Mouse (Mus musculus) skeletal muscle tissue, adult 2 months (tissue): Measurements from ENCODE around the gene Entpd1.
"Not testable (repeated sequence)": the region's sequence is repeated elsewhere in the genome, so short reads cannot be mapped to it uniquely, and the experiment has no call there.

Source experiments
- DNase-seq: peaks from one replicate; pipeline ENCODE4 v3.0.0-alpha.2; 2012; ENCODE audit warnings: low read depth, low spot score

Entpd1 gene

DNA sequence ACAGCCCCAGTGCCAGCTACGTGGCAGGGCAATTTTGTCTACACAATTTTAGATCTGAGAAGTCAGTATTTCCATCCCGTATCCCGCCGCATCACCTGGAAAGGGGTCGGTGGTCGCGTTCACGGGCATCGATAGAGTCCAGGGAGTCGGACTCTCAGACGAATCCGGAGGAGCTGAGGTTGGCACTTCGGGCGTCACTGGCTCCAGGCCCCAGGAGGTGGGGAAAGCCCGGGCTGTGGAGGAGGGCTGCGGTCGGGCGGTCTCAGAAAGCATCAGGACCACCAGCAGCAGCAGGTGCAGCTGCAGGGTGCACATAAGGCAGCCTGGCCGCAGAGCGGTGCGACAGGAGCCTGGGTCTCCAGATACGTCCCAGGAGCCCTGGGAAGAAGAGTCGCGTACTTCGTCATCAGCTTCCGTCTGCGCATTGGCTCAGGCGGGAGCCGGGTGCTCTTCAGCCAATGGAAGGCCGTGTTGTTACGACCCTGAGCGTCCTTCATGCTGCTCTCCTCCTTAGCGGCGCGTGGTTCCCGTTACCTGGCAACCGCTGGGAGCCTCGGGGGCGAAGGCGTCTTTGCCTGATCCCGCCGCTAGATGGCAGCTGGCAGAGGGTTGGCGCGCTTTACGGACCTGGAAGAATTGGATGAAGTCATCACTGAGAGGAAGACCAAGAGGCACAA lies at the start of gene Entpd1, which contains the start of gene Tctn3:
TSS of gene Entpd1 (plus strand) at position 537 of the 677 bp plus-strand sequence.
TSS of gene Tctn3 (minus strand) at position 404 of the 677 bp plus-strand sequence.
- peak; percentile 97 for DNase-seq

- no peak for DNase-seq
These were observed 48.1 kb upstream of the Entpd1 start for GRCm38 (mm10) chr19:40563880-40564645.

DNA sequence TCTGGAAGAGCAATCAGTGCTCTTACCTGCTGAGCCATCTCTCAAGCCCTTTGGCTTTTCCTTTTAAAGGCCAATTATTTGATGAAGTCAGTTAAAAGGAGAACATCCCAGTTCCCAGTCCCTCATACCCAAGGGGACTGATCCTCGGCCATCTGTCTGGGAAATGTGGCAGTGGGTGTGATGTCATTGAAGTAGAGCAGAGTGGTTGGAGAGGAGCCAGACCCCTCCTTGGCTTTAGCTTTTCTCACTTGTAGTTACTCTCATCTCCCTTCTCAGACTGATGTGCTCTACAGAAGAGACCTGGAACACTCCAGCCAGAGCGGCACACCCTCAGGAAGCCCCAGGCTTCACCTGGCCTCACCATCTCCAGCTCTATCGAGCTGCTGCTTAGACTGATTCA lies 44.5 kb upstream of the Entpd1 start:
- no peak for DNase-seq

DNA sequence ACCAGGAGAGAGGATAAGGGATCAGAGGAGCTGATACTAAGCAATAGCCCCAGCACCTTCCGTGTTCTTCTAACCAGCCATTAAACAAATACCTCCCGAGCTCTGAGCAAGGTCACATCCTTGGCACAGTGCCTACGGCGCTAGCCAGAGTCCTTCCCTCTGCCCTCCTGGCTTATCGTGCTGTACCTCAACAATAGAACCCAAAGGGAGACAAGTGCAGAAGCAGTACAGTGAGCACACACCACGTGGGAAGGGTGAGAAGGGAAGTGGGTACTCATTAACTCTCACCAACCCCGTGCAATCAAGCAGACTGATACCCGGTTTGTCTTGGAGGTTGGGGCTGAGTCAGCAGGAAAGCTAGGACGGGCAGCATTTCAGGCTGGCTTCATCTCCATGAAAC lies 41.4 kb upstream of the Entpd1 start:
- DNase-seq: no peak

DNA sequence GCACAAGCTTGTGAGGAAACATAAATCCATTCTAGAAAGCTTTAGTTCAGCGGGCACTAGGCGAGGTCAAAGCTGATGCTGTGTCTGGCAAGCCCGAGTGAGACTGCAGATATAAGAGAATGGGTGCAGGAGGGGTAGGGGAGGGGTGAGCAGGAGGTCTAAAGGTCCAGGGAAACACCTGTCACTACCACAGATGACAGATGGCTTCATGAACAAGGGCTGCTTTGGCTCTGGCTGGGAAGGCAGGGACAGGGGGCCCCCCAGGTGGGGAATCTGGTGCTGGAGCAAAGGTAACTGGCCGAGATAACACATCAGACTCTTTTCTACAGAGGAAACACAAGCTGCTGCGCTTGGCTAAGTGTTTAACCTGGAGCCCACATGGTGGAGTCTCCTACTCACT lies 36.7 kb upstream of the Entpd1 start:
- no peak for DNase-seq

DNA sequence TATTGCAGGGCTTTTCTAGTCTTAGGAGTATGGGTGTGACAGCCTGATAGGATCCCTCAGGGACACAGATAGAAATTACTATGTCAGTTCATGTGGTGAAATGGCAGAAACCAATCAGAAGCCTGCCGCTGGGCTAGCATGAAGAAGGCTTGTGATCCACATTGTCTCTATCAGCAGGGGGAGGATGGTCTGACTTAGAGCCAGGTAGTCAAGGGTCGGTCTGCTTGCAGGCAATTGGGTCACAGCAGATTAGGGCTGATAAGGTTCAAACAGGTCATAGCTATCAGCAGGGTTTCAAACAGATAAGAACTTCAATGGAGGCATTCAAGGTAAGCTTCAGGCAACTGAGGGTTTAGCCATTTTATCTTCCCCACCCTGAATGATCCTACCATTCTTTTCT lies 31.3 kb upstream of the Entpd1 start:
- DNase-seq: no peak

DNA sequence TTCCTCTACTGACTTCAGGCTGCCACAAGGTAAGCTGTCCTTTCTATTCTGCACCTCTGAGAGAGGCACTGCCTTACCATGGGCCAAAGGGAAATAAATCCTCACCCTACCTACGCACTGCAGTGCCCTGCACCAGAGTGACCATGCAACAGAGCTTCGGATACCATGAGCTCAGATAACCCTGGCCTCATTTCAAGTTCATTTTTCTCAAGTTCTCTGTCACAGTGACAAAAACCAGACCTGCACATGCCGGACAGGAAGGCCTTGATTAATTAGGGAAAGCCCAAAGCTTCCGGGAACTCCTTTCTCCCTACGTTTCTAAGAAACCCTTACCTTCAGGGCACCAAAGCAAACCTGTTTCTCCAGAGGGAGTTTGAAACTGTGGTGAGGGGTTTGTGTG lies 30.5 kb upstream of the Entpd1 start:
- DNase-seq: no peak

GRCm38 (mm10) chr19:40586908-40587307 lies 25.3 kb upstream of the Entpd1 start:
- no peak for DNase-seq

DNA sequence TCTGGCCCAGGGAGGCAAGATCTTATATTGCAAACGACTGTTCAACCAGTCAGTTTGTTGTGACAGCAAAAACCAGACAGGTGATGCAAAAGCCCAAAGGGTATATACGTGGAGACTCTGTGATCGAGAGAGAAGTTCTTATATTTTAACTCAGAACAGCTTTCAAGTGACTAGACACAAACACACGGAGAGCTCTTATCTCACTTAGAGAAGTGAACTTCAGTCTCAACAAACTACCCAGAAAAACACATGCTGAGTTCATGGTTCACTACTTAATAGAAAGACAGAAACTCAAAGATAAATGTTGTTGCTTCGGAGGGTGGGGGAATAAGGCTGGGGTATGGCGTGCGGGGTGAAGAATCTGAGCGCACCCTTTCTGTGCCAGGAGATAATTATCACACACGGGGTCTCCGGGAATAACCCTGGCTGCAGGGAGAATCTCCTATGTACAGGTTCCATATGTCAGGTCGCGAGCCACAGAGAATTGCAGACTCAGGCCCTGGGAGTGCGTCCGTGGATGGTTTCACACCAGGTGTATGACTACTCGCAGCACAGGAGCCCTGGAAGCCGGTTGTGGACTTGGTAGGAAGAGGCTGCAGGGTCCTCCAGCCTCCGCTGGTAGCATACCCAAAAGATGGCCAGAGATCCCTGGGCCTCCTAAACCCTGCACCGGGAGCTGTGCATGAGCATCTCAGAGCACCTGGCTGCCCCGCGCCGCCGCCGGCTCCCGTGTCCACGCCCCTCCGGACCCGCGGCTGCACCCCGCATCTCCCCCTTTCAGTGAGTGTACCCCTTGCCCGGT lies 24.5 kb upstream of the Entpd1 start:
- no peak for DNase-seq

DNA sequence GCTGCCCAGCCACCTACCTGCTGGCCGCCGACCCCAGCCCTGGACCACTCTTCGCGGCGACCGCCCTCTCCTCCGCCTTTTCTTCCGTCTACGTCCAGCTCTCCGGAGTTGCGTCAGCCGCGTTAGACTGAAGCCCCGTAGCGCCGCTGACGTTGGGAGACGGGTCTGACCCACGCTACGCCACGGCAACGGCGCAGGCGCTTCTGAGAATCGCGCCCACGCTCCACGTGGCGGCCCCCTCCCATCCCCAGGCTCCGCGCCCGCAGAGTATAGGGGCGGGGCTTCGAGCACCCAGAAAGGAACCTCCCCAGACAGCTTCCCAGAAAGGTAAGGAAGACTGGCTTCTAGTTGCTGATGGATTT lies 23.9 kb upstream of the Entpd1 start, which contains the start of gene Aldh18a1:
TSS of gene Aldh18a1 (minus strand) at position 171 of the 362 bp plus-strand sequence.
- peak; percentile 84 for DNase-seq

GRCm38 (mm10) chr19:40588847-40589529 lies 23.2 kb upstream of the Entpd1 start:
- DNase-seq: peak; percentile 60

DNA sequence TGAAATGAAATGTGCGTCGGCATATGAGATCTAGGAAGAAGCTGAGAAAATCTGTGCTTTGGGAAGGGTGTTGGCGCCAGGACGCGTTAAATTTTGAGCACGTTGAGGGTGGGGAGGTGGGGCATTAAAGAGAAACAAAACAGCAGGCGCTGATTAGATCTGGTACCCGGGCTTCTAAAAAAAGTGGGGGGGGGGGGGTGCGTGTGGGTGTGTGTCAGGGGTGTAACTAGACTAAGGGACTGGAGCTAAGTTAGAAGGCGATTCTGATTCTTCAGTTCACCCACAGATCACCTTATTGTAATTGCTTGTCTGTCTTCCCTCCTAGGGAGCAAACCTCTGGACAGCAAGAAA lies 22.7 kb upstream of the Entpd1 start:
- DNase-seq: no peak

DNA sequence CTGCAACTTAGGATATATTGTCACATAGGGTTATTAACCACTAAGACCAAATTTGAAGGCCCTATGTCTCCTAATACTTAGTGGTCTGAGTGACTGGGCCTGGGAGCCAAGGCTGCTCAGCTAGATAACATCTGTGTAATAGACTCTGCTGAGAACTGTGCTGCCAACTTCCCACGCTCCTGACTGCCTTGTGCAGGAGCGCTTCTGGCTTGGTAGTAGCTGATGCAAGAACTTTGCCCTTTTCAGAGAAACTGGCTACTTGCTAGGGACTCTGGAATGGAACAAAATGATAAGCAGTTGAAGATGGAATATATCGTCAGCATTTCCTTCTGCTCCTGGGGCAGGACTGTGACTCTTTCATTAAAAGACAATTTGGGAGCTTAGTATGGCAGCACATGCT lies 16.9 kb upstream of the Entpd1 start:
- no peak for DNase-seq

GRCm38 (mm10) chr19:40595831-40596230 lies 16.3 kb upstream of the Entpd1 start:
- no peak for DNase-seq

DNA sequence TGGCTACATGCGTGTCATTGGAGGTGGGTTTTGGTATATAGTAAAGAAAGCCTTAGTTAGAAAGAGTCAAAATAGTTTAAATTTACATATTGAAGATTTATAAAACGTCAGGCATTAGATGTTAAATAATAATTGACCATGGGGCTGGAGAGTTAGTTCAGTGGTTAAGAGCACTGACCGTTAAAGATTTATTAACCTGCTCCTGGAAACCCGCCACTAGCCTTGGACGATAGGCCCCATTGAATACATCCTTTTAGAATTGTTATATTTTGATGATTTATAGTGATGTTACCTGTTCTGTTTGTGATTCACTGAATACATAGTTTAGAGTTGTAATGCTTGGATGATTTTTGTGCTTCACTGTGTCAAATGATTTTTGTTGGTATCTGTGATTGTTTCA lies 11.3 kb upstream of the Entpd1 start:
- DNase-seq: not testable (repeated sequence)

- DNase-seq: no peak
These were observed 10.3 kb upstream of the Entpd1 start for GRCm38 (mm10) chr19:40601870-40602269.

- DNase-seq: no peak
These were observed 7.0 kb upstream of the Entpd1 start for GRCm38 (mm10) chr19:40605189-40605588.

DNA sequence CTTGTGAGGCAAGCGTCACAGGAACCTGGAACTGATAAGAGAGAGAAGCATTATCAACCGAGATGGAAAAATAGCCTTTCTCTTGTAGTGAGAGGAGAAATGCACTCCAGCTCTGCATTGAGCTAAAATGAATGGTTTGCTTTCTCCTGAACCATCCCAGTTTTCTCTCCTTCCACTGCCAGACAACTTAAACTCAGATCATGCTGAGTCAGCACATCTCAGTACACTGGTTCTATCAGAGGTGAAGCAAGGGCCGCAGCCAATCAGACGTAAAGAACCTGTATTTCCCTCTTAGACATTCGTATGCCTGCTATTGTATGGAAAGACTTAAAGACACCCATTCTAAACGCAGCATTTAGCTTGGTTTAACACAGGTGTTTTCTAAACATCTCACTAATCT lies 4.5 kb upstream of the Entpd1 start:
- DNase-seq: no peak

DNA sequence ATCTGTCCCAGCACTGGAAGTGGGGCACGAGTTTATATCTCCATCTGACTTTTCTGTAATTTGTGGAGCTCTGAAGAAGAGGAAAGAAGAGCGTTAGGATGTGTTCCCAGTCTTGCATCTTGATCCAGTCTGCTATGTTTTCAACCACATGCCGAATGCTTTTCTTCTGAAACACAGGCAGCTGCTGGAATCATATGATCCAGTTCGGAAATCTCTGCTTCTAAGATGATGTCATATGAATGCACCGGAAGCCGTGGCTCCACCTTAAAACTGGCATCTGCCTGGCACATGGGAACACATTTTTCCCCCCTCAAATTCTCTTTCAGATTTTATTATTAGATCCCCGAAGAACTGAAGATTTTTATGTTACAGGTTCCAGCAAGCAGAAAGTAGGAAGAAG lies 2.6 kb downstream of the Entpd1 start:
- no peak for DNase-seq

- DNase-seq: no peak
These were observed 3.9 kb downstream of the Entpd1 start for GRCm38 (mm10) chr19:40616021-40616420.

GRCm38 (mm10) chr19:40621616-40622015 lies 9.4 kb downstream of the Entpd1 start:
- not testable (repeated sequence) for DNase-seq

DNA sequence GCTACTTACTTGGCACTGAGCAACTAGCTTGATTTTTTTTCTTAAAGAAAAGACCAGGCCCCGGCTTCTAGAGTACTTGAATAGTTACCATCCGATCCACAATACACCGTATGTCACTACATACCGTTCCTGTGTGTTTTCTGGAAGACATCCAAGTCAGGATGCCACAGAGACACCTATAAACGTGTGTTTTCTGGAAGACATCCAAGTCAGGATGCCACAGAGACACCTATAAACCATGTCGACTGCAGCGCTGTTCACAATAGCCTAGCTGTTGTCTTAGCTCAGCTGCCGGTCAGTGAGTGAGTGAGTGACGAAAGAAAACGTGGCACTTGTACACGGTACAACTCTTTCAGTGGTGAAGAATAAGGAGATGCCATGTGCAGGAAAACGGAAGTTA lies 13.8 kb downstream of the Entpd1 start:
- no peak for DNase-seq
